Mouse (Mus musculus): ENCODE measurements at regions not wholly inside any gene's neighbourhood (a gene's known extent, or its start where the extent isn't known, plus 50 kb on each side); places are given as distances from the start of the nearest gene placed in this dataset.

GRCm38 (mm10) chr11:8249468-8249867, 414.9 kb downstream of the Tns3 start:
- TF ChIP-seq EP300 (IDR thresholded peaks at IDR 0.05; ENCODE audit: insufficient read depth, low read depth, low read length) = no peak
- no peak for TF ChIP-seq CTCF (IDR thresholded peaks at IDR 0.05; ENCODE audit: low read depth, low read length)
- TF ChIP-seq POLR2A (IDR thresholded peaks at IDR 0.05; ENCODE audit: insufficient read depth, low read length) = no peak
- Histone ChIP-seq H3K4me1 (ENCODE audit: control insufficient read depth, insufficient read depth, low read length) (no peaks in the 10 kb centered on the region), H3K27me3 (ENCODE audit: control insufficient read depth, insufficient read depth, low read length, poor library complexity, severe bottlenecking) (no peaks in the 10 kb centered on the region; the same call in 1 of the 2 replicates), H3K36me3 (ENCODE audit: control insufficient read depth, insufficient read depth, low read length, poor library complexity, severe bottlenecking) (no peaks in the 10 kb centered on the region), H3K9me3 (replicated peaks; ENCODE audit: control insufficient read depth, insufficient read depth, low read length, poor library complexity, severe bottlenecking) (no peaks in the 10 kb centered on the region), H3K4me3 (ENCODE audit: low read depth, low read length) (no peak overlapping the region), H3K9ac (ENCODE audit: low read depth, poor library complexity, severe bottlenecking) (no peak overlapping the region), H3K27ac (ENCODE audit: insufficient read depth, low read length) (no peak overlapping the region)

GRCm38 (mm10) chr11:8247535-8247934, 416.8 kb downstream of the Tns3 start:
- no peak overlapping the region for H3K27ac ChIP-seq (ENCODE audit: insufficient read depth, low read length)

DNA sequence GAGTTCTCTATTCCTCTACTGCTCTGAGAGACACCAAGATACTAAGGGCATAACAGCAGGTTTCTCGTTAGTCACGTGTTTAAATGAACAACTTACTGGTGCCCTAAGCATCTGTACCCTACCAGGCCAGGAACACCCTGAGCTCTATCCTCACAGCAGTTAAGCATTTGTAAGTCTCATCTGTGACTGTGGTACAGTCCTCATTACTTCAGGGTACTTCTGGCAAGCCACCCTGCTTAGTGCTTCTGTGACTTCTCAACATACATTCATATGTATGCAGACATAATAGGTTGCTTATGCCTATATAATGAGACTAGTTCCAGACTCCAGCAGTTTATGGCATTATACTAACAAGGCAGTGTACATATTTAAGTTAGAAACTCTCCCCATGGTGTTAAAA, 417.3 kb downstream of the Tns3 start:
- H3K9me3 ChIP-seq (replicated peaks; ENCODE audit: control insufficient read depth, insufficient read depth, low read length, poor library complexity, severe bottlenecking) = no peaks in the 10 kb centered on the region
- no peaks in the 10 kb centered on the region; the same call in 1 of the 2 replicates for H3K27me3 ChIP-seq (ENCODE audit: control insufficient read depth, insufficient read depth, low read length, poor library complexity, severe bottlenecking)
- no peaks in the 10 kb centered on the region for H3K36me3 ChIP-seq (ENCODE audit: control insufficient read depth, insufficient read depth, low read length, poor library complexity, severe bottlenecking)
- no peaks in the 10 kb centered on the region for H3K4me1 ChIP-seq (ENCODE audit: control insufficient read depth, insufficient read depth, low read length)
- no peak overlapping the region for H3K9ac ChIP-seq (ENCODE audit: low read depth, poor library complexity, severe bottlenecking)
- TF ChIP-seq CTCF (IDR thresholded peaks at IDR 0.05; ENCODE audit: low read depth, low read length) = no peak
- TF ChIP-seq EP300 (IDR thresholded peaks at IDR 0.05; ENCODE audit: insufficient read depth, low read depth, low read length) = no peak
- TF ChIP-seq POLR2A (IDR thresholded peaks at IDR 0.05; ENCODE audit: insufficient read depth, low read length) = no peak
- no peak overlapping the region for H3K27ac ChIP-seq (ENCODE audit: insufficient read depth, low read length)
- no peak overlapping the region for H3K4me3 ChIP-seq (ENCODE audit: low read depth, low read length)

More at GRCm38 (mm10) chr11:8247535-8247934, 416.8 kb downstream of the Tns3 start:
- H3K4me3 ChIP-seq (ENCODE audit: low read depth, low read length) = no peak overlapping the region
- TF ChIP-seq EP300 (IDR thresholded peaks at IDR 0.05; ENCODE audit: insufficient read depth, low read depth, low read length) = no peak
- TF ChIP-seq POLR2A (IDR thresholded peaks at IDR 0.05; ENCODE audit: insufficient read depth, low read length) = no peak
- TF ChIP-seq CTCF (IDR thresholded peaks at IDR 0.05; ENCODE audit: low read depth, low read length) = no peak
- H3K27me3 ChIP-seq (ENCODE audit: control insufficient read depth, insufficient read depth, low read length, poor library complexity, severe bottlenecking) = no peaks in the 10 kb centered on the region; the same call in 1 of the 2 replicates
- H3K36me3 ChIP-seq (ENCODE audit: control insufficient read depth, insufficient read depth, low read length, poor library complexity, severe bottlenecking) = no peaks in the 10 kb centered on the region
- no peak overlapping the region for H3K9ac ChIP-seq (ENCODE audit: low read depth, poor library complexity, severe bottlenecking)
- no peaks in the 10 kb centered on the region for H3K4me1 ChIP-seq (ENCODE audit: control insufficient read depth, insufficient read depth, low read length)
- H3K9me3 ChIP-seq (replicated peaks; ENCODE audit: control insufficient read depth, insufficient read depth, low read length, poor library complexity, severe bottlenecking) = no peaks in the 10 kb centered on the region

- Histone ChIP-seq H3K27me3 (ENCODE audit: control insufficient read depth, insufficient read depth, low read length, poor library complexity, severe bottlenecking) (no peaks in the 10 kb centered on the region; the same call in 1 of the 2 replicates), H3K9me3 (replicated peaks; ENCODE audit: control insufficient read depth, insufficient read depth, low read length, poor library complexity, severe bottlenecking) (no peaks in the 10 kb centered on the region), H3K4me1 (ENCODE audit: control insufficient read depth, insufficient read depth, low read length) (no peaks in the 10 kb centered on the region), H3K36me3 (ENCODE audit: control insufficient read depth, insufficient read depth, low read length, poor library complexity, severe bottlenecking) (no peaks in the 10 kb centered on the region), H3K9ac (ENCODE audit: low read depth, poor library complexity, severe bottlenecking) (no peak overlapping the region), H3K27ac (ENCODE audit: insufficient read depth, low read length) (no peak overlapping the region), H3K4me3 (ENCODE audit: low read depth, low read length) (no peak overlapping the region)
- TF ChIP-seq POLR2A (IDR thresholded peaks at IDR 0.05; ENCODE audit: insufficient read depth, low read length) (no peak), EP300 (IDR thresholded peaks at IDR 0.05; ENCODE audit: insufficient read depth, low read depth, low read length) (no peak), CTCF (IDR thresholded peaks at IDR 0.05; ENCODE audit: low read depth, low read length) (no peak)
These were observed 418.8 kb downstream of the Tns3 start for GRCm38 (mm10) chr11:8245408-8246003.

DNA sequence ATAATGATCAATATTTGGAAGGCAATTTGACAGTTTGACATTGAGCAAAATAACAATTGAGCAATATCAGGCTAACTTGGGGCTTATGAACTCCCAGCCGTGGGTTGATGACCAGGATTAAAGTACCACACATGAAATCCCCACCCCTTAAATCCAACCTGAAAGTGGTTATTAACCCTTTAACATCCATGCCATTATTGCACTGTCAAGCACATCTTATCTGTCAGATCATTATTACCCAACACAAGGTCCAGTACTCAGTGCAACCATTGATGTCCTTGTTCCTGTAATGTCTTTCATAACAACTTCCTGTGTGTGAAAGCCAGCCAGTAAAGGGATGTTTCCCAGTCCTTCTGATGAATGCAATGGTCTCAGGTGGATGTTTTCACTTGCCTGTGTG, 425.8 kb downstream of the Tns3 start:
- Histone ChIP-seq H3K36me3 (ENCODE audit: control insufficient read depth, insufficient read depth, low read length, poor library complexity, severe bottlenecking) (no peaks in the 10 kb centered on the region), H3K27me3 (ENCODE audit: control insufficient read depth, insufficient read depth, low read length, poor library complexity, severe bottlenecking) (no peaks in the 10 kb centered on the region), H3K4me1 (ENCODE audit: control insufficient read depth, insufficient read depth, low read length) (no peaks in the 10 kb centered on the region), H3K27ac (ENCODE audit: insufficient read depth, low read length) (no peak overlapping the region), H3K9me3 (replicated peaks; ENCODE audit: control insufficient read depth, insufficient read depth, low read length, poor library complexity, severe bottlenecking) (peaks cover 8% of the 10 kb centered on the region), H3K9ac (ENCODE audit: low read depth, poor library complexity, severe bottlenecking) (no peak overlapping the region), H3K4me3 (ENCODE audit: low read depth, low read length) (no peak overlapping the region)
- TF ChIP-seq EP300 (IDR thresholded peaks at IDR 0.05; ENCODE audit: insufficient read depth, low read depth, low read length) = no peak
- TF ChIP-seq CTCF (IDR thresholded peaks at IDR 0.05; ENCODE audit: low read depth, low read length) = no peak
- no peak for TF ChIP-seq POLR2A (IDR thresholded peaks at IDR 0.05; ENCODE audit: insufficient read depth, low read length)

DNA sequence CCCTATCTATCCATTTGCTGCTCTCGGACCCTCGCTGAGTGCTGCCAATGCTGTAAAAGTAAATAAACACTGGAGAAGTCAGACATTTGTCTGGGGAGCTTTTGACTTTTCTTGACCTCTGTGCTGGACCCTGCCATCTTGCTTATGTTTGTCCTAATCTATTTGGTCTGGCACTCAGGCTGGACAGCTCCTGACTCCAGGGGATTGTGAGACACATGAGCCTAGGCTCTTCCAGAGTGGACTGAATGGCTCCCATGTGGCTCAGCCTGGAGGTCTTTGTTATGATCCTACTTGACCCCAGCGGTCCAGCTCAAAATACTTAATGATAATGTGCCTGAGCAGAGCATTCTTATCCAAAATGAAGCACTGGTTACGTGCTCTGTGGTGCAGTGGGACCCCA, 426.8 kb downstream of the Tns3 start:
- no peaks in the 10 kb centered on the region for H3K4me1 ChIP-seq (ENCODE audit: control insufficient read depth, insufficient read depth, low read length)
- H3K36me3 ChIP-seq (ENCODE audit: control insufficient read depth, insufficient read depth, low read length, poor library complexity, severe bottlenecking) = no peaks in the 10 kb centered on the region
- H3K4me3 ChIP-seq (ENCODE audit: low read depth, low read length) = no peak overlapping the region
- H3K9ac ChIP-seq (ENCODE audit: low read depth, poor library complexity, severe bottlenecking) = no peak overlapping the region
- peaks cover 8% of the 10 kb centered on the region for H3K9me3 ChIP-seq (replicated peaks; ENCODE audit: control insufficient read depth, insufficient read depth, low read length, poor library complexity, severe bottlenecking)
- no peak overlapping the region for H3K27ac ChIP-seq (ENCODE audit: insufficient read depth, low read length)
- H3K27me3 ChIP-seq (ENCODE audit: control insufficient read depth, insufficient read depth, low read length, poor library complexity, severe bottlenecking) = no peaks in the 10 kb centered on the region
- TF ChIP-seq EP300 (IDR thresholded peaks at IDR 0.05; ENCODE audit: insufficient read depth, low read depth, low read length) (no peak), CTCF (IDR thresholded peaks at IDR 0.05; ENCODE audit: low read depth, low read length) (no peak), POLR2A (IDR thresholded peaks at IDR 0.05; ENCODE audit: insufficient read depth, low read length) (no peak)
